Mouse (Mus musculus) gastrocnemius, postnatal 10 days (tissue): ENCODE data around the gene Zbtb37. TPM values are rescaled to one million over a fixed set of nuclear protein-coding genes. Genes with fewer than 3 reads are reported as not detected.

Source experiments
- DNase-seq: peaks from one replicate; pipeline ENCODE4 v3.0.0; 2021; ENCODE audit warnings: mixed read lengths
- total RNA-seq, 2 experiments: library from RNA; stranded (reverse); gene quantifications; 2 replicates each; pipeline ENCODE4 v1.2.3; 2021

Gene Zbtb37
- total RNA-seq, 2 experiments from 2014 or later = 7.0 to 12.0 TPM

GRCm38 (mm10) chr1:160978071-160978735 lies 56.4 kb downstream of the Zbtb37 start, which contains the start of gene Serpinc1:
Serpinc1 (plus strand) TSS chr1:160978585.
- no peak for DNase-seq

GRCm38 (mm10) chr1:160968643-160969042 lies 66.0 kb downstream of the Zbtb37 start:
- no peak for DNase-seq

- DNase-seq = no peak
Measured at GRCm38 (mm10) chr1:160967268-160967667, 67.4 kb downstream of the Zbtb37 start.

- no peak for DNase-seq
Measured at GRCm38 (mm10) chr1:160963199-160963598, 71.5 kb downstream of the Zbtb37 start.

Other genes with a start within 250 kb of the Zbtb37 start
- gene Rabgap1l, start 241.6 kb downstream of the Zbtb37 start, total RNA-seq = 10 to 100 TPM; 14.2 to 21.4 TPM
- gene Rc3h1, start 128.4 kb downstream of the Zbtb37 start, total RNA-seq = 10 to 100 TPM; 32.1 to 36.9 TPM
- 1 to 10 TPM in 1 of 2 experiments, under 1 TPM in 1; 0.56 to 1.8 TPM for gene Serpinc1, start 56.3 kb downstream of the Zbtb37 start, total RNA-seq
- gene Dars2, start 35.8 kb upstream of the Zbtb37 start, total RNA-seq = 10 to 100 TPM; 11.3 to 11.8 TPM
- 1 to 10 TPM; 3.4 TPM for gene Cenpl, start 35.9 kb upstream of the Zbtb37 start, total RNA-seq
- 10 to 100 TPM; 11.3 to 13.6 TPM for gene Klhl20, start 96.7 kb upstream of the Zbtb37 start, total RNA-seq
- gene Ankrd45, start 107.8 kb upstream of the Zbtb37 start, total RNA-seq = under 1 TPM in 1 of 2 experiments, not detected in 1; 0.16 TPM
- gene Tex50, start 124.5 kb upstream of the Zbtb37 start, total RNA-seq = not detected
- gene Prdx6, start 216.4 kb upstream of the Zbtb37 start, total RNA-seq = 10 to 100 TPM; 78.5 to 78.8 TPM